Mouse (Mus musculus) layer of hippocampus, adult 9-10 months (tissue): ENCODE measurements around the gene Hoxc4.

Source experiments
- DNase-seq: peaks from one replicate; pipeline ENCODE4 v3.0.0; 2022; ENCODE audit warnings: low spot score

The Hoxc4 gene

DNA sequence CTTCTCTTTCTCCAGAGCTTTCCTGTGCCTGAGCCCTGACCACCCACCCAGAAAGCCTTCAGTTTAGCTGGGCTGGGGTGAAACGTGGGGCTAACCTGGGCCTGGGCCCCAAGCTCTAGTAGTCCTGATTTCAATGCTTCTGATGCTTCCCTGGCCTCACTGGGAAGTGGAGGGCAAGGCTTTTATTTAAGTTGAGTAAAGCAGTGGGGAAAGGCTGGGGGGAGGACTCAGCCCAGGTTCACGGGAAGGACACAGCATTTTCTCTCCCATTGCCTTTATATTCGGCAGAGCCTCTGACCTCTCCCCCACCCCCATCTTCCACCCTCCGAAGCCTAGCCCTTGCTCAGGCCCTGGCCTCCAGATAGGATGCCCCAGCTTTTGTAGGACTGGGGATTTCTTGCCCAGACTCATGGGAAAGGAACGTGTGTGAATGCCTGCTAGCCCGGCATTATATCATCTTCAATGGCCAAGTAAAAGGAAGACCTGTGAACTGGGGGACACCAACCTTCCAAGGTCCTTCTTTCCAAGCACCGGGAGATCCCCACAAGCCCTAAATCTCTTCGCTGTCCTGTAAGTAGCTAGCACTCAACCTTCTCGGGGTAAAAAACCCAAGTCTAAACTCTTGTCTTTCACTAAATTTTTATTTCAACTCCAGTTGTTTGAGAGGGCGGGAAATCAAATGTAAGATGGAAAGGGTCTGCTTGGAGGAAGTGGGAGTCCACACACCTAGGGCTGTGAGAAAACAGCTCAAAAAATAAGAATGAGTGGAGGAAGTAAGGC lies 20.2 kb downstream of the Hoxc4 start:
- DNase-seq = no peak

GRCm38 (mm10) chr15:103039609-103040008 lies 20.9 kb downstream of the Hoxc4 start:
- no peak for DNase-seq

GRCm38 (mm10) chr15:103040601-103041000 lies 21.9 kb downstream of the Hoxc4 start:
- DNase-seq = no peak

DNA sequence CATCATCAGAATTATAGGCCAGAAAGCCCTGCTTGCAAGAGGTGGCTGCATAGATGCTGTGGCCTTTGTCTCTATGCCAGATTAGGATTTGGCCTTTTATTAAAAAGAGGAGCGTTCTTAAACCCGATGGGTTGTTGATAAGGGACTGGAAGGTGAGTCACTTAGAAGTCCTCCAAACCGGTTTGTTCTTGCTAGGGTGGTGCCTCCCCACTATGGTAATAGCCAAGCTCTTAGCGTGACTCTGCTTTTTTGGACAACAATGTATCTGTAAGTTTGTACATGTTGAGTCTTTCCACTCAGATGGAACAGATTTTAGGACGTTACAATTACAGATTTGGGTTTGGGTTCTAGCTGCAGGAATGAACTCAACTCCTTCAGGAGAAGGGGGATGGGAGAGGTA lies 22.9 kb downstream of the Hoxc4 start:
- DNase-seq = no peak

DNA sequence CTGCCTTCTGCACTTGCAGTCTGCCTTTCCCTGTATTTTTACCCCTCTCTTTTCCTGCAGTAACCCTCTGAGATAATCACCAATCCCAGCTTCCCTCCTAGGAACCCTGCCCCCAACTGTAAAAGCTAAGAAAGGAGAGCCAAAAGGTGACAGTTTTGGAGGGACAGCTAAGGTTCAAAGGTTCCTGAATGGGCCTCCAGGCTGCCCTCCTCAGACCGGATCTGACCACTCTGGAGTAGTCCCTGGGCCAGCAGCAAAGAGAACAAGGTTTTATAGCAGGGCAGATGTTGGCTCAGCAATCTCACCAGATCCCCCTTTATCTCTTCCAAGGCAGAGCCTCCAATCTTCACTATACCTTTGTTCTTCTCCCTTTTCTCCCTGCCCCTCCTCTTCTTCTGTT lies 23.5 kb downstream of the Hoxc4 start:
- DNase-seq = no peak

- no peak for DNase-seq
Observed at GRCm38 (mm10) chr15:103051670-103052069, 32.9 kb downstream of the Hoxc4 start.

GRCm38 (mm10) chr15:103053210-103053609 lies 34.5 kb downstream of the Hoxc4 start:
- no peak for DNase-seq

DNA sequence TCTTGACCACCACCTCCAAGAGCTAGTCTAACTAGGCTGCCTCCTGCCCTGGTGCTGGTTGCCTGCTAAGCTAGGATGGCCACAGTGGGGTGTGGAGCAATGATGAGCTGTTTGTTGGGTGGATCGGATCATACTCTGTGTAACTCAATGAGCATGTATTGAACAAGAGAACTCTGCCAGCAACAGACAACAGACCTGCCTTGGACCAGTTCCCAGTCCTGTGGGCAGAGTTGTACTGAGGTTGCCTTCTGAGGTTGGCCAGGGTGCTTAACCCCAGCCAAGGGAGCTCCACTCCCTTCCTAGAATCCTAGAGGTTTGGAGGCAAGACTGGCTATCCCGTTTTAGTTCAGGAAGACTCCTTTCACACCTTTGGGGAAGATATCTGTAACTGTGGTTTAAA lies 37.7 kb downstream of the Hoxc4 start:
- DNase-seq = no peak

GRCm38 (mm10) chr15:103058715-103059114 lies 40.0 kb downstream of the Hoxc4 start:
- DNase-seq = no peak

DNA sequence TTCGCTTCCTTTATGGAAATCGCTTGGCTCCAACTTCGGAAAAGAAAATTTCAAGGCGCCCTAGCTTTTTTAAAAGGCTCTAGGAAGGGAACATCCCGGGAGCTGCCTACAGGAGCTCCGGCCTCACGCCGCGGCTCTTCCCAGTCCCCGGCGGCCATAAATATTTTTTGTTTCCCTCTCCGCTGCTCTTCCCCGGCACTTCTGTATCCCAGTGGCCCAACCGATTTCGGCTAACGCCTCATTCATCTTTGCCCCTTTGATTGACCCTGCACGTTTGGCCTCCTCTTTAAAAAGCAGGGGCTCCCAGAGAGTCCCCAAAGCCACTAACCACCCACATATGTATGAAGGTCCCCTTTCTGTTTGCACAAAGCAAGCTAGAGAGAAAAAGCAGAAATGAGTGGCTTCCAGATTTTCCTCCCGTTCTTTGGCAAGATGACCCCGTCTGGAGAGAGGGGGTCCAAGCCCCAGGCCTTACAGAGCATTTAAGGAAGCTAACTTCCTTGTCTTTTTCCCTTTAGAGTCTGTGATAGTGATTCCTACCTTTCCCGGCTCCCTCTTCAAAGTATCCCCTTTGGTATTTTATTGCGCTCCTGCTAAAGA lies 40.8 kb downstream of the Hoxc4 start:
- DNase-seq = no peak

DNA sequence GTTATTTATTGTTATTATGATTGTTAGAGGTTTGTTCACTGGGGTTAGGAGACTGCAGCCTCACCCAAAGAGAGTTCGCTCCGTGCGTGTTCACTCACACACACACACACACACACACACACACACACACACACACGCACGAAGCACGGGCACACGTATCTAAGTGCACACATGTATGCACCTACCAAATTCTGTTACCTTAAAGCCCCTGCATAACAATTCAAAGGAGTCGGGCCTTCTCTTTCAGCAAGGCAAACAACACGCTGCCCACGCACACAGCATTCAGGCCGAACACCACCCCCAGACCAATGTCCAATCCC lies 41.2 kb downstream of the Hoxc4 start:
- DNase-seq = no peak

DNA sequence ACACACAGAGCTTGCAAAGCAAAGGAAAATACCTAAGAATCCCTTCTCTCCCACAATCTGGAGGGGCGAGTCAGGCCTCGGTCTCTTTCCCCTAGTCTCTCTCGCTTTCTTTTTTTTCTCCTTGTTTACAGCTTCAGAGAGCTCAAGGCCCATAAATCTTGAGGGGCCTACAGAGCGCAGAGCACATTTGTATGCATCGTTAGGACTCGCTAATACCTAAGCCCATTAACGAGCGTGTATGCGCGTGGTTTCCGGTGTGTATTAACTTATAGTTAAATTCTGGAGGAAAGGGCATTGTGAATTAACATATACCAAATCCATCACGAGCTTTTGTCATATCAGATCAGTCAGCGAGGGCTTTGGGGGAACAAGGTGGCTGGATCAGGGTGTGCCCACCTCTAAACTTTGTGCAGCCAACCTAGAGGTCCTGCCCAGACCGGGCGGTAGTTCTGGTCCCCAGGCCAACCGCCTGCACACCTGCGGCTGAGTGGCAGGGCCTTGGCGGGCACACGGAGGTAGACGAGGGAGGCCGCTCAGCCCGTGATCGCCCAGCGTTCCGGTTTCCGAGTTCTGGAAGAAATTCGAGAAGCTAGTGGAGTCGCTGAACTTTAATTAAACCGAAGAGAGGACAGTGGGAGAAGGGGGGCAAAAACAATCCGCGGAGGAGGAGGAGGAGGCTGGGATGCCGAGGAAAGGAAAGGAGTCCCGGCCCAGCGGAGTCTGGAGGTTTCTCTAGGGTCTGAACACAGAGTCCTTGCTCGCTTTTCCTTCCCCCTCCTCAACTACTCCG lies 41.8 kb downstream of the Hoxc4 start:
- DNase-seq = no peak

DNA sequence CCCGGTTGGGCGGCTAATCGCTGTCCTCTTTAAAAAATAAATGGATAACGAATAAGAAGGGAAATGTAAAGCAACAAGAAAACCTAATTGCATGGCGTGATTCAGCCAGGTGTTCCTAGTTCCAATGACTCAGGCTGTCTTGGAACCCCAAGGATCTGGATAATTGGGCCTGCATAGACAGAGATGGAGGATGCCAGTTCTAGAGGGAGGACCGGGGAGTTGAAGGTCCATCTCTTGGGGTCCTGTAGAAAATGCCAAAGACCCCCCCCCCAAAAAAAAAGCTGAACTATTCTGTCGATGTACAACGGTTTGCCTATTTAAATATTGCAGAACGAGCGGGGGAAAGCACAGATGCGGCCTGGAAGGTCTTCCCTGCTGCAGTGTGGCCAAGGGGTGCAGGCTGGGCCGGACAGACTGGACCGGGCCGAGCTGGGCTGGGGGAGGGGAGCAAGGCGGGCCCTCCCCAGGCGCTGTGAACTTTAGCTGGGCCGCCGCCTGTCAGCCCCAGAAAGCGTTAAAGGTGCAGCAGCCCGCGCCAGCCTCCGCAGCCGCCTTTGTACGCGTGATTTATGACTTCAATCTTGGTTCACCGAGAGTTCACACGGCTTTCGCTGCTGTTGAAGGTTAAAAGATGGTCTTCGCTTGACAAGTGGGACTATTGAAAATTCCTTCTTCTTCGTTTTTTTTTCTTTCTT lies 42.5 kb downstream of the Hoxc4 start:
- no peak for DNase-seq

GRCm38 (mm10) chr15:103061988-103062387 lies 43.3 kb downstream of the Hoxc4 start:
- DNase-seq = no peak

GRCm38 (mm10) chr15:103065642-103066041 lies 46.9 kb downstream of the Hoxc4 start:
- DNase-seq = no peak

- no peak for DNase-seq
Observed at GRCm38 (mm10) chr15:103067701-103068100, 49.0 kb downstream of the Hoxc4 start.

DNA sequence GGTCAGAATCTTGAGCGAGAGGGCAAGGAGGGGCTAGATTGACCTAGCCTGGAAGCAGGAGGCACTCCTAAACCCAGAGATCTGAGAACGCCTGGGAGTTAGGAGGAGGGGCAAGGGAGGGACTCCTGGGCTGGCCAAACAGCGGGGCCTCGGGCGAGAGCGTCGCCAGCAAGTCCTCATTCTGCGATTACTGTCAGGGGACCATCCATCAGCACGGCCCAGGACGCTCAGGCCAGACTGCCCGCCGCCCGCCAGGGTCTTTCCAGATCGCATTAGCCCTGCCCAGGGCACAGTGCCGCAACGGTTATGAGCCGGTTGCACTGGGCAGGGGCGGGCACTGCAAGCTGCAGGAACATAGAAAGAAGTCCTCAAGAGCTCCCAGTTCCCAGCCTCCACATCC lies 50.4 kb downstream of the Hoxc4 start:
- no peak for DNase-seq

DNA sequence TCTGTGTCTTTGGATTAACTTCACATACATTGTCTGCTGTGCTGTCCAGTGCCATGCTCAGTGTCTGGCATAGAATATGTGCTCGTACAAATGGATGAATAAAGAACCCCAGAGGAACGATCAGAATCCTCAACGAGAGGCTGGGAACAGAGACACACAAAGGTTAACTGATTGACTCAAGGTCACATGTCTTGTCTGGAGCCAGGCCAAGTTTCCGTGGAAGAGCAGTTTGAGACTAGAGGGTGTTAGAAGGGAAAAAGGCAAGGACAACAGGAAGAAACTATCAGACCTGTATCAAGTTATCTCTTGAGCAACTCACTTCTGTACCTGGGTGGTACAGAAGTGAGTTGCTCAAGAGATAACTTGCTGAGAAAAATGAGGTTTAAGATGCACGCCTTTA lies 52.5 kb downstream of the Hoxc4 start:
- no peak for DNase-seq

DNA sequence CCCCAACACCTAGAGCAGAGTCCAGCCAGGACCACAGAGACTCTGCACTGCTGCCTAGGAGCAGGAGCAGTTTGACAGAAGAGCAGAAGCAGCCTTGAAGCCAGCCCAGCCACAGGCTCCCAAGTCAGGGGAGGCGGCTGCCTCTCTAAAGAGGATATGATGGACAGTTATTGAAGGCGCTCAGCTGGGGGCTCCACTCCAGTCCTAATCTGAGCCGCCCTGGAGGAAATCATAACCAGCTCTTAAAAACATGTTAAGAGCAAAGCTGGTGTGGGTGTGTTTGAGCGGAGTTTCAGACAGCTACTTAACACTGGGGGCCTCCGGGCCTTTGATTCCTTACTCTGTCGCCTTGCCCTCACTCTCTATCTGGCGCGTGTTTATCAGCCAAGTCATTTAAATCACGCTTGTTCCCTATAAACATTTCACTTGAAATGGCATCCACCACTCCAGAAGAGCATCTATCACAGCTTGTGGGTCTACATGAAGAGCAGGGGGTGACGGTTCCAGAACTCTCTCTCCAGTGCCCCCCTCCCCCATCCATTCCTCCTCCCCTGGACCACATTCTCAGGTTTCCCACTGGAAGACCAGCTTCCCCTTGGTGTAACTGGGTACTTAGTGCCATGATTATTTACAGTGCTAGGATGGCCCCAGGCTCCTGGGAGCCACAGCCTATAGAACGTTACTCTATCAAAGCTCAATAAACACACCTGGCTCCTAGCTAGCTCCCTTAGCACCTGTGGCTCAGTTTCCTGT lies 56.1 kb downstream of the Hoxc4 start:
- DNase-seq = no peak

DNA sequence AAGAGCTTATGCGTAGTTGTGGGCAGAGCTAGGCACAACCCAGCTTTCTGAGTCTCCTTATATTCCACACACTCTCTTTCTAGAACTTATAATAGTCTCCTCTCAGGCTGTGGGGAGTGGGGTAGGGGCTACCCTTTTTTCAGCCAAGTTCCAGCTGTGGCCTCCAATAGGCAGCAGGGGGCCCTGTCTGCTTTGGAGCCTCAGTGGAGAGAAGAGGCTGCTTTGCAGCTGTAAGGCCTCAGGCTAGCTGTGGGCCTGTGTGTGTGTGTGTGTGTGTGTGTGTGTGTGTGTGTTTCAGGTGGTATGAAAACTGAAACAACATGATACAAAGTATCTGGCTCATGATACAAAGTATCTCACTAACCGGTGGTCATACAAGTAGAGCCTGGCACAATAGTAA lies 58.9 kb downstream of the Hoxc4 start:
- DNase-seq = no peak

- no peak for DNase-seq
Observed at GRCm38 (mm10) chr15:103082622-103083021, 63.9 kb downstream of the Hoxc4 start.

GRCm38 (mm10) chr15:103083598-103083997 lies 64.9 kb downstream of the Hoxc4 start:
- no peak for DNase-seq
